Mouse (Mus musculus) megakaryocyte, embryonic 14.5 days (primary cell): ENCODE data around the gene Gng5. TPM values are rescaled to one million over a fixed set of nuclear protein-coding genes. Genes with fewer than 3 reads are reported as not detected.
A peak's percentile ranks its signal among the peaks of the same experiment; 100 is the strongest.

Experiments used
- H3K27me3 ChIP-seq: replicated peaks from 2 replicates; pipeline ENCODE3; 2012; ENCODE audit warnings: inconsistent platforms
- H3K36me3 ChIP-seq: replicated peaks from 2 replicates; pipeline ENCODE3; 2012; ENCODE audit warnings: low read length, inconsistent platforms, mixed read lengths
- H3K4me1 ChIP-seq: 2 replicates; pipeline ENCODE4 v1.6.1; 2012; ENCODE audit warnings: inconsistent platforms
- H3K4me3 ChIP-seq: replicated peaks from 2 replicates; pipeline ENCODE3; 2012; ENCODE audit warnings: moderate library complexity, mild to moderate bottlenecking, inconsistent platforms
- H3K9me3 ChIP-seq: 2 replicates; pipeline ENCODE4 v1.6.1; 2012; ENCODE audit warnings: inconsistent platforms
- FLI1 ChIP-seq: IDR thresholded peaks from 2 replicates; pipeline ENCODE4 v1.6.1; 2012; ENCODE audit warnings: low read length, inconsistent platforms, mixed read lengths
- GATA1 ChIP-seq: IDR thresholded peaks from 3 replicates; pipeline ENCODE4 v1.6.1; 2012; ENCODE audit warnings: mixed read lengths, low read length, inconsistent platforms, borderline replicate concordance
- polyA plus RNA-seq: library from polyadenylated mRNA; stranded (reverse); fragments of >175 nt; gene quantifications from 2 replicates; pipeline ENCODE4 v1.2.3, GENCODE M21; 2012; ENCODE audit warnings: low replicate concordance; ENCODE audit not compliant: insufficient read depth

Gng5 gene
- polyA plus RNA-seq, result 162 and 413 TPM in 2 replicates

GRCm38 (mm10) chr3:146499431-146500002 lies at the start of gene Gng5, which contains the start of gene Spata1:
Gene Gng5, plus strand, starts transcription at chr3:146499807.
Gene Spata1, minus strand, starts transcription at chr3:146499753.
- peaks cover 46% of the 10 kb centered on the region for H3K4me1 ChIP-seq

GRCm38 (mm10) chr3:146450371-146450841 lies 49.2 kb upstream of the Gng5 start:
- H3K4me1 ChIP-seq, result peaks cover 49% of the 10 kb centered on the region
- H3K36me3 ChIP-seq, result peaks cover 24% of the 10 kb centered on the region
- TF ChIP-seq FLI1 (no peak), GATA1 (no peak)
- no peaks in the 10 kb centered on the region for H3K27me3 ChIP-seq
- peaks cover 6% of the 10 kb centered on the region; the same call in 1 of the 2 replicates for H3K9me3 ChIP-seq
- peak overlapping the region; percentile 98 for H3K4me3 ChIP-seq

More at GRCm38 (mm10) chr3:146499431-146500002, at the start of gene Gng5, which contains the start of gene Spata1:
- Histone ChIP-seq H3K9me3 (no peaks in the 10 kb centered on the region), H3K27me3 (no peaks in the 10 kb centered on the region), H3K4me3 (peak within 1 kb of the TSS; percentile 95), H3K36me3 (peaks cover 32% of the 10 kb centered on the region)
- TF ChIP-seq FLI1, result no peak
- TF ChIP-seq GATA1, result no peak

GRCm38 (mm10) chr3:146451375-146451774 lies 48.2 kb upstream of the Gng5 start:
- H3K4me1 ChIP-seq, result peaks cover 42% of the 10 kb centered on the region
- no peaks in the 10 kb centered on the region for H3K27me3 ChIP-seq
- TF ChIP-seq GATA1 (no peak), FLI1 (no peak)
- H3K9me3 ChIP-seq, result no peaks in the 10 kb centered on the region
- H3K36me3 ChIP-seq, result peaks cover 22% of the 10 kb centered on the region
- H3K4me3 ChIP-seq, result peak overlapping the region; percentile 76

GRCm38 (mm10) chr3:146462939-146463338 lies 36.7 kb upstream of the Gng5 start:
- no peaks in the 10 kb centered on the region for H3K4me1 ChIP-seq
- H3K27me3 ChIP-seq, result no peaks in the 10 kb centered on the region
- no peak overlapping the region for H3K4me3 ChIP-seq
- no peaks in the 10 kb centered on the region for H3K9me3 ChIP-seq
- H3K36me3 ChIP-seq, result peaks cover 33% of the 10 kb centered on the region
- TF ChIP-seq GATA1 (no peak), FLI1 (no peak)

- Histone ChIP-seq H3K27me3 (no peaks in the 10 kb centered on the region), H3K9me3 (peaks cover 3% of the 10 kb centered on the region), H3K4me1 (no peaks in the 10 kb centered on the region), H3K36me3 (peaks cover 12% of the 10 kb centered on the region), H3K4me3 (no peak overlapping the region)
- TF ChIP-seq GATA1 (no peak), FLI1 (no peak)
Measured at GRCm38 (mm10) chr3:146469226-146469625, 30.4 kb upstream of the Gng5 start.

GRCm38 (mm10) chr3:146472657-146473056 lies 26.9 kb upstream of the Gng5 start:
- Histone ChIP-seq H3K36me3 (peaks cover 3% of the 10 kb centered on the region), H3K9me3 (peaks cover 3% of the 10 kb centered on the region), H3K27me3 (no peaks in the 10 kb centered on the region), H3K4me3 (no peak overlapping the region), H3K4me1 (no peaks in the 10 kb centered on the region)
- TF ChIP-seq GATA1, result no peak
- no peak for TF ChIP-seq FLI1

- no peak for TF ChIP-seq GATA1
- TF ChIP-seq FLI1, result no peak
Measured at GRCm38 (mm10) chr3:146473741-146474140, 25.9 kb upstream of the Gng5 start.

GRCm38 (mm10) chr3:146474428-146474827 lies 25.2 kb upstream of the Gng5 start:
- H3K4me3 ChIP-seq, result no peak overlapping the region
- H3K4me1 ChIP-seq, result no peaks in the 10 kb centered on the region
- peaks cover 3% of the 10 kb centered on the region for H3K36me3 ChIP-seq
- H3K9me3 ChIP-seq, result peaks cover 3% of the 10 kb centered on the region
- no peaks in the 10 kb centered on the region for H3K27me3 ChIP-seq
- no peak for TF ChIP-seq GATA1
- TF ChIP-seq FLI1, result no peak

More at GRCm38 (mm10) chr3:146473741-146474140, 25.9 kb upstream of the Gng5 start:
- Histone ChIP-seq H3K4me1 (no peaks in the 10 kb centered on the region), H3K9me3 (peaks cover 3% of the 10 kb centered on the region), H3K36me3 (peaks cover 3% of the 10 kb centered on the region), H3K4me3 (no peak overlapping the region), H3K27me3 (no peaks in the 10 kb centered on the region)

GRCm38 (mm10) chr3:146482044-146482443 lies 17.6 kb upstream of the Gng5 start:
- Histone ChIP-seq H3K4me1 (no peaks in the 10 kb centered on the region), H3K27me3 (no peaks in the 10 kb centered on the region), H3K9me3 (peaks cover 4% of the 10 kb centered on the region; the same call in 1 of the 2 replicates), H3K36me3 (peaks cover 7% of the 10 kb centered on the region), H3K4me3 (no peak overlapping the region)
- TF ChIP-seq FLI1 (no peak), GATA1 (no peak)

- Histone ChIP-seq H3K4me1 (peaks cover 3% of the 10 kb centered on the region; the same call in 1 of the 2 replicates), H3K4me3 (no peak overlapping the region), H3K9me3 (peaks cover 4% of the 10 kb centered on the region; the same call in 1 of the 2 replicates), H3K27me3 (no peaks in the 10 kb centered on the region), H3K36me3 (peaks cover 7% of the 10 kb centered on the region)
- TF ChIP-seq GATA1, result no peak
- no peak for TF ChIP-seq FLI1
Measured at GRCm38 (mm10) chr3:146486464-146486863, 13.1 kb upstream of the Gng5 start.
